Mouse (Mus musculus) lung, embryonic 15.5 days (tissue): ENCODE results near the gene Hba-a1. TPM values are rescaled to one million over a fixed set of nuclear protein-coding genes. Genes with fewer than 3 reads are reported as not detected.

ENCODE experiments used
- ATAC-seq: fragments of 200-750 bp; cut with Nextera tagmentation; 2 replicates; pipeline ENCODE4 v1.8.0; 2017; ENCODE audit warnings: moderate number of reproducible peaks, borderline replicate concordance; ENCODE audit not compliant: low FRiP score, low TSS enrichment; ENCODE audit errors: extremely low read depth
- H3K27ac ChIP-seq: fragments of 300-500 bp; sonication (generic); 2 replicates; pipeline ENCODE4 v1.5.1; 2015; ENCODE audit warnings: moderate library complexity, mild to moderate bottlenecking, inconsistent platforms
- H3K27me3 ChIP-seq: fragments of 300-500 bp; sonication (generic); 2 replicates; pipeline ENCODE4 v1.6.1; 2015; ENCODE audit warnings: inconsistent platforms
- H3K36me3 ChIP-seq: fragments of 300-500 bp; sonication (generic); 2 replicates; pipeline ENCODE4 v1.6.1; 2015; ENCODE audit warnings: inconsistent platforms
- H3K4me1 ChIP-seq: fragments of 300-500 bp; sonication (generic); 2 replicates; pipeline ENCODE4 v1.6.1; 2015; ENCODE audit warnings: inconsistent platforms
- H3K4me2 ChIP-seq: fragments of 300-500 bp; sonication (generic); 2 replicates; pipeline ENCODE4 v1.6.1; 2015; ENCODE audit warnings: inconsistent platforms, mild to moderate bottlenecking, moderate library complexity
- H3K4me3 ChIP-seq: fragments of 300-500 bp; sonication (generic); 2 replicates; pipeline ENCODE4 v1.5.1; 2015; ENCODE audit warnings: mild to moderate bottlenecking, inconsistent platforms
- H3K9ac ChIP-seq: fragments of 300-500 bp; sonication (generic); 2 replicates; pipeline ENCODE4 v1.6.1; 2015; ENCODE audit warnings: inconsistent platforms
- H3K9me3 ChIP-seq: fragments of 300-500 bp; sonication (generic); 2 replicates; pipeline ENCODE4 v1.6.1; 2016; ENCODE audit warnings: inconsistent platforms
- WGBS: fragments of 180-500 bp; shearing (Covaris S2); methylation state at CpG from one replicate; pipeline ENCODE4 v1.1.7; 2015; 5-methylcytosine and 5-hydroxymethylcytosine counted together
- polyA plus RNA-seq: library from polyadenylated mRNA; unstranded; fragments of >200 nt; fragmentation: Nextera tagmentation; extraction: Ambion mirVana; gene quantifications from 2 replicates; pipeline ENCODE4 v1.2.1, GENCODE M21; 2015

Gene Hba-a1
- polyA plus RNA-seq, 1 experiment from 2014 or later = 7,834 TPM

DNA sequence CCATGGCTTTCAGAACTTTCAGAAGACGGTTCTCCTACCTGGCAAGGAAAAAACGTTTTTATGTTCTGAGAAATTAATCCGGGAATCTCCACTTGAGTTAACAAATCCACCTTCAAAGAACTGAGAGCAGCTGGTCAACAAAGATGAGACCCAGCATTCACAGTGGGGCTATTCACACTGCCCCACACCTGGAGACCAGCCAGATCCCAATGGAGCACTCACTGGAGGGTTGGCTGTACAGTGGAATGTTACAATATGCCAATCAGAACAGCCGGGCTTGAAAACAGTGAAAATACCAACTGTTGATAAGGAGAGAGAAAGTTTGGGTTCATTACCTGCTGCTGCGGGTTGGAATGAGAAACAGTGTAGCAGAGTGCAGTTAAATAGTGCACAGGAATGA lies 48.5 kb downstream of the Hba-a1 start:
- ATAC-seq = no peak

GRCm38 (mm10) chr11:32333235-32333634 lies 49.9 kb downstream of the Hba-a1 start:
- 73% methylated on average over 2 of the region's 2 CpGs for WGBS
- Histone ChIP-seq H3K4me1 (0 out of 2 replicates have a peak, but pooled peaks cover 5% of the 10 kb centered on the region), H3K27me3 (no peaks in the 10 kb centered on the region), H3K9ac (no peak overlapping the region), H3K9me3 (no peaks in the 10 kb centered on the region), H3K4me2 (no peak overlapping the region), H3K4me3 (no peak overlapping the region), H3K27ac (no peak overlapping the region), H3K36me3 (no peaks in the 10 kb centered on the region)
- ATAC-seq = no peak

More for the DNA sequence above, 48.5 kb downstream of the Hba-a1 start:
- no peaks in the 10 kb centered on the region for H3K27me3 ChIP-seq
- no peaks in the 10 kb centered on the region for H3K36me3 ChIP-seq
- H3K4me1 ChIP-seq = 0 out of 2 replicates have a peak, but pooled peaks cover 5% of the 10 kb centered on the region
- H3K27ac ChIP-seq = no peak overlapping the region
- no peak overlapping the region for H3K9ac ChIP-seq
- WGBS = 39% methylated on average over 5 of the region's 5 CpGs
- no peak overlapping the region for H3K4me2 ChIP-seq
- no peaks in the 10 kb centered on the region for H3K9me3 ChIP-seq
- no peak overlapping the region for H3K4me3 ChIP-seq

Other genes starting within 250 kb of the Hba-a1 start
- gene Il9r, start 83.2 kb upstream of the Hba-a1 start, polyA plus RNA-seq = 0.10 and 0.45 TPM in 2 replicates
- gene Snrnp25, start 78.1 kb upstream of the Hba-a1 start, polyA plus RNA-seq = 50.8 and 56.7 TPM in 2 replicates
- gene Rhbdf1, start 61.2 kb upstream of the Hba-a1 start, polyA plus RNA-seq = 62.5 and 67.4 TPM in 2 replicates
- 37.7 and 37.8 TPM in 2 replicates for gene Mpg, start 57.0 kb upstream of the Hba-a1 start, polyA plus RNA-seq
- gene Nprl3, start 15.8 kb upstream of the Hba-a1 start, polyA plus RNA-seq = 41.6 and 46.9 TPM in 2 replicates
- gene Hba-x, start 7.1 kb upstream of the Hba-a1 start, polyA plus RNA-seq = 160 and 236 TPM in 2 replicates
- gene Hbq1b, start 3.5 kb downstream of the Hba-a1 start, polyA plus RNA-seq = 1.4 and 2.8 TPM in 2 replicates
- 21,194 and 23,046 TPM in 2 replicates for gene Hba-a2, start 13.0 kb downstream of the Hba-a1 start, polyA plus RNA-seq
- 0.97 and 1.5 TPM in 2 replicates for gene Hbq1a, start 16.6 kb downstream of the Hba-a1 start, polyA plus RNA-seq
- 21.8 and 24.3 TPM in 2 replicates for gene Sh3pxd2b, start 64.3 kb downstream of the Hba-a1 start, polyA plus RNA-seq
- gene Ubtd2, start 171.9 kb downstream of the Hba-a1 start, polyA plus RNA-seq = 46.8 and 48.4 TPM in 2 replicates
- gene Efcab9, start 248.6 kb downstream of the Hba-a1 start, polyA plus RNA-seq = 0.58 and 0.81 TPM in 2 replicates
- gene Stk10, start 249.8 kb downstream of the Hba-a1 start, polyA plus RNA-seq = 1.9 and 2.9 TPM in 2 replicates